Mouse (Mus musculus) spleen, embryonic (tissue): ENCODE measurements at regions not wholly inside any gene's neighbourhood (a gene's known extent, or its start where the extent isn't known, plus 50 kb on each side); places are given as distances from the start of the nearest gene placed in this dataset.

Source experiments
- CTCF ChIA-PET: fragments of 350-600 bp; sonication (Branson Sonifier 250); formaldehyde crosslinking; loops from one replicate; lab custom pipeline; 2022; lab: Charles Lee

GRCm38 (mm10) chr2:19049877-19050731, 52.0 kb downstream of the 4930426L09Rik start:
- CTCF ChIA-PET: no interaction called here

- CTCF ChIA-PET: interaction anchor here (0.6 kb wide), 1 partner anchor 35 kb away, joined by 4 read pairs; no protein-coding TSS in a partner anchor
These were observed 57.4 kb downstream of the 4930426L09Rik start for GRCm38 (mm10) chr2:19055500-19055899.

- CTCF ChIA-PET: no interaction called here
These were observed 59.7 kb downstream of the 4930426L09Rik start for GRCm38 (mm10) chr2:19057859-19058258.

GRCm38 (mm10) chr2:19058765-19059164, 60.6 kb downstream of the 4930426L09Rik start:
- CTCF ChIA-PET: no interaction called here

GRCm38 (mm10) chr2:19059246-19059645, 61.1 kb downstream of the 4930426L09Rik start:
- CTCF ChIA-PET: no interaction called here

GRCm38 (mm10) chr2:19060218-19060915, 62.2 kb downstream of the 4930426L09Rik start:
- CTCF ChIA-PET: interaction anchor here (0.6 kb wide), 1 partner anchor 141 kb away, joined by 3 read pairs; no protein-coding TSS in a partner anchor

GRCm38 (mm10) chr2:19064560-19065362, 66.6 kb downstream of the 4930426L09Rik start:
- CTCF ChIA-PET: interaction anchor here (0.6 kb wide), 1 partner anchor 22 kb away, joined by 4 read pairs; no protein-coding TSS in a partner anchor

GRCm38 (mm10) chr2:19065511-19065910, 67.4 kb downstream of the 4930426L09Rik start:
- CTCF ChIA-PET: no interaction called here

GRCm38 (mm10) chr2:19068161-19068560, 70.0 kb downstream of the 4930426L09Rik start:
- CTCF ChIA-PET: no interaction called here

GRCm38 (mm10) chr2:19083816-19084215, 85.7 kb downstream of the 4930426L09Rik start:
- CTCF ChIA-PET: no interaction called here

- CTCF ChIA-PET: no interaction called here
These were observed 87.0 kb downstream of the 4930426L09Rik start for GRCm38 (mm10) chr2:19085105-19085504.

- CTCF ChIA-PET: no interaction called here
These were observed 88.0 kb downstream of the 4930426L09Rik start for GRCm38 (mm10) chr2:19086167-19086566.

GRCm38 (mm10) chr2:19086621-19087020, 88.5 kb downstream of the 4930426L09Rik start:
- CTCF ChIA-PET: interaction anchor here (0.7 kb wide), 1 partner anchor 22 kb away, joined by 4 read pairs; no protein-coding TSS in a partner anchor

GRCm38 (mm10) chr2:19099384-19099783, 99.7 kb upstream of the Armc3 start:
- CTCF ChIA-PET: no interaction called here

- CTCF ChIA-PET: no interaction called here
These were observed 90.3 kb upstream of the Armc3 start for GRCm38 (mm10) chr2:19108753-19109152.

GRCm38 (mm10) chr2:19119871-19120270, 79.2 kb upstream of the Armc3 start:
- CTCF ChIA-PET: no interaction called here

GRCm38 (mm10) chr2:19132864-19133263, 66.2 kb upstream of the Armc3 start:
- CTCF ChIA-PET: no interaction called here

GRCm38 (mm10) chr2:19142586-19142985, 56.5 kb upstream of the Armc3 start:
- CTCF ChIA-PET: no interaction called here

- CTCF ChIA-PET: interaction anchor here (0.7 kb wide), 1 partner anchor 190 kb away, joined by 10 read pairs; no protein-coding TSS in a partner anchor
These were observed 53.7 kb upstream of the Armc3 start for GRCm38 (mm10) chr2:19145412-19145811.

- CTCF ChIA-PET: interaction anchor here (0.7 kb wide), 1 partner anchor 190 kb away, joined by 10 read pairs; no protein-coding TSS in a partner anchor
These were observed 53.2 kb upstream of the Armc3 start for GRCm38 (mm10) chr2:19145881-19146280.

- CTCF ChIA-PET: no interaction called here
These were observed 52.8 kb upstream of the Armc3 start for GRCm38 (mm10) chr2:19146289-19146688.
